Mouse (Mus musculus): ENCODE data around the gene Socs2.

GRCm38 (mm10) chr10:95357721-95358120, 59.3 kb downstream of the Socs2 start:
- no peak for TF ChIP-seq SMC3 (IDR thresholded peaks at IDR 0.05; ENCODE audit: low read depth, low read length)
- TF ChIP-seq CTCF (IDR thresholded peaks at IDR 0.05 in 2 of 3, conservative IDR thresholded peaks at IDR 0.05 in 1 of 3; ENCODE audit: control insufficient read depth in 1 of 3, insufficient read depth in 1 of 3, low read depth in 2 of 3, low read length in 3 of 3, poor library complexity in 1 of 3, severe bottlenecking in 1 of 3) = no peak
- no peak for TF ChIP-seq ZKSCAN1 (IDR thresholded peaks at IDR 0.05; ENCODE audit: low read depth, low read length)
- no peak for TF ChIP-seq GATA1 (IDR thresholded peaks at IDR 0.05; ENCODE audit: low read depth, low read length)
- TF ChIP-seq TAL1 (IDR thresholded peaks at IDR 0.05; ENCODE audit: low read length) = no peak
- no peak for TF ChIP-seq ELF1 (IDR thresholded peaks at IDR 0.05; ENCODE audit: low read depth, low read length)
- no peak for TF ChIP-seq SIN3A (IDR thresholded peaks at IDR 0.05; ENCODE audit: low read length)
- TF ChIP-seq POLR2A (IDR thresholded peaks at IDR 0.05; ENCODE audit: control insufficient read depth in 1 of 2, insufficient read depth in 1 of 2, low read depth in 1 of 2, low read length in 2 of 2, poor library complexity in 1 of 2) = no peak
- TF ChIP-seq MYB (IDR thresholded peaks at IDR 0.05; ENCODE audit: low read depth, low read length) = no peak
- no peak for TF ChIP-seq EP300 (IDR thresholded peaks at IDR 0.05; ENCODE audit: low read depth in 1 of 2, low read length in 2 of 2)
- TF ChIP-seq ETS1 (IDR thresholded peaks at IDR 0.05; ENCODE audit: low read depth, low read length) = no peak
- TF ChIP-seq RCOR1 (IDR thresholded peaks at IDR 0.05; ENCODE audit: low read depth, low read length) = no peak

Measured in MEL (cell line).